Mouse (Mus musculus): ENCODE results near the gene E2f2. TPM values are rescaled to one million over a fixed set of nuclear protein-coding genes. Genes with fewer than 3 reads are reported as not detected.

Gene E2f2
- polyA plus RNA-seq, 1 experiment from 2014 or later: 9.3 TPM

DNA sequence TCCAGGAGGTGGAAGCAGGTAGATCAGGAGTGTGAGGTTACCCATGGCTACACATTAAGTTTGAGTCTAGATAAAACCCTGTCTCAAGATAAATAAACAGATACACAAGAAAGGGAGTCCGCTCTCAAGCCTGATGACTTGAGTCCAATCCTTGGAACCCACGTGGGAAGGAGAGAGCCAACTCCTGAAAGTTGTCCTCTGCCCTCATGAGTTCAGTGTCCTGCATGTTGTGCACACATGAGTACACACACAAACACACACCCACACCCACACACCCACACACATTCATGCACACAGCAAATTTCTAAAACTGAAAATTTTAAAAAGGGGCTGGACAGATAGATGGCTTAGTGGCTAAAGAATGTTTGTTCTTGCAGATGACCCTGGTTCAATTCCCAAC lies 32.6 kb downstream of the E2f2 start:
- Histone ChIP-seq H3K27ac (ENCODE audit: low read length) (no peak overlapping the region), H3K4me3 (replicated peaks; ENCODE audit: low read length) (no peak overlapping the region), H3K36me3 (ENCODE audit: control insufficient read depth, insufficient read depth, low read length) (no peaks in the 10 kb centered on the region), H3K9me3 (replicated peaks; ENCODE audit: control insufficient read depth, low read length) (no peaks in the 10 kb centered on the region), H3K27me3 (ENCODE audit: control insufficient read depth, insufficient read depth, low read length) (no peaks in the 10 kb centered on the region), H3K4me2 (ENCODE audit: low read depth, low read length) (no peak overlapping the region), H3K9ac (ENCODE audit: low read length) (no peak overlapping the region), H3K4me1 (ENCODE audit: control insufficient read depth, insufficient read depth, low read length) (peaks cover 16% of the 10 kb centered on the region; the same call in 1 of the 2 replicates)
- ATAC-seq (ENCODE audit: insufficient read depth, low FRiP score): no peak
- 61% methylated on average over 2 of the region's 2 CpGs for WGBS

DNA sequence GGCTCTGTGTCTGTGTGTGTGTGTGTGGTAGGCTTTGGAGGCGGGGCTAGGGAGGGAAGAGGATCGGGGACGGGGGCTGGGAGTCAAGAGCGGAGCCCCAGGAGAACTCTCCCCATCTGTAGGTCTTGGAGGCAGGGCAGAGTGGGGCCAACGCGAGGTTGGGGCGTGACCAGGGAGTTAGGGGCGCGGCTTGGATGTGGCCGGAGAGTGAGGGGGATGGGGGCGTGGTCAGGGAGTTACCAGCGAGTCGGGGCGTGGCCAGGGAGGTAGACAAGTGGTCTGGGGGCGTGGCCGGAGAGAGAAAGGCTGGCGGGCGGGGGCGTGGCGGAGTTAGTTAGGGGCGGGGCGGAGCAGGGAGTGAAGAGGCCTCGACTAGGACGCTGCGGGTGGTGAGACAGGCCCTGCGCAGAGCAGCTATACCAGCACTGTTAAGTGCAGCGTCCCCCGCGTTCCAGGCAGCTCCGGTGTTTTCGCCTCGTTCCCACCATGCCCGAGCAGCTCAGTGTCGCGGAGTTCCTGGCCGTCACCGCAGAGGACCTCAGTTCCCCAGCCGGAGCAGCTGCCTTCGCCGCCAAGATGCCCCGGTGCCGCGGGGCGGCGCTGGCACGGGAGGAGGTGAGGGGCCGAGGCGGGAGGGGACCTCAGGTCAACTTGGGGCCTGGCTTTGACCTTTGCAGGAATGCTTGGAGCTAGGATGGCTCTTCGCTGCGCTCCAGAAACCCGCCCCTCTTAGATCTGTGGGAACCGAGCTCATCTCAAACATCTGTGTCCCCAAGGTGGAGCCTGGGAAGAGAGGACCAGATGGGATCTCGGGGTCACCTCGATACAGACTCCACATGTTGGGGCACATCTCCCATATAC lies 34.1 kb downstream of the E2f2 start, which contains the start of gene Asap3:
Asap3 (plus strand) TSS at position 333 of the 861 bp plus-strand sequence.
- Histone ChIP-seq H3K9ac (ENCODE audit: low read length) (peak within 1 kb of the TSS; percentile 78), H3K4me2 (ENCODE audit: low read depth, low read length) (peak within 1 kb of the TSS; percentile 96), H3K4me1 (ENCODE audit: control insufficient read depth, insufficient read depth, low read length) (peaks cover 16% of the 10 kb centered on the region; the same call in 1 of the 2 replicates), H3K27me3 (ENCODE audit: control insufficient read depth, insufficient read depth, low read length) (no peaks in the 10 kb centered on the region), H3K4me3 (replicated peaks; ENCODE audit: low read length) (peak within 1 kb of the TSS; percentile 70), H3K36me3 (ENCODE audit: control insufficient read depth, insufficient read depth, low read length) (no peaks in the 10 kb centered on the region), H3K27ac (ENCODE audit: low read length) (peak within 1 kb of the TSS; percentile 77), H3K9me3 (replicated peaks; ENCODE audit: control insufficient read depth, low read length) (no peaks in the 10 kb centered on the region)
- WGBS: under 1% methylated on average over 47 of the region's 54 CpGs
- peak; percentile 93 for ATAC-seq (ENCODE audit: insufficient read depth, low FRiP score)

DNA sequence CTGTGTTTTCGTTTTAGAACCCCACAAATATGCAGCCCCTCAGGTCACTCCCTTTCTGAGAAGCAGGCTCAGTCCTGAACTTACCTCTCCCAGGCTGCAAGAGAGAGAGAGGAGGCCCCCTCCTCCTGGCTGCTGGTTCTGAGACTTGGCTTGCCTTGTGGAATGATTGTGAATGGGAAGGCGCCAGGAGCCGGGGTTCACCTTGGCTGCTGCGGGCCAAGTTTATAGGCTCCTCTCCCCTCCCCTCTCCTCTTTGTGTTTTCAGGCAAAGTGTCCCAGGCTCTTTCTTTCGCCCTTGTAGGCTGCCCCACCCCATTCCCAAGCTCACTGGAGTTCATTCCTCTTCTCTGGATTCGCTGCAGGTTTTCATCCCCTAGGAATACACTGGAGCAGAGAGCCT lies 34.7 kb downstream of the E2f2 start:
- H3K36me3 ChIP-seq (ENCODE audit: control insufficient read depth, insufficient read depth, low read length): no peaks in the 10 kb centered on the region
- no peaks in the 10 kb centered on the region for H3K9me3 ChIP-seq (replicated peaks; ENCODE audit: control insufficient read depth, low read length)
- no peak for ATAC-seq (ENCODE audit: insufficient read depth, low FRiP score)
- H3K27me3 ChIP-seq (ENCODE audit: control insufficient read depth, insufficient read depth, low read length): no peaks in the 10 kb centered on the region
- peak overlapping the region; percentile 77; the same call in 1 of the 2 replicates for H3K27ac ChIP-seq (ENCODE audit: low read length)
- peaks cover 16% of the 10 kb centered on the region; the same call in 1 of the 2 replicates for H3K4me1 ChIP-seq (ENCODE audit: control insufficient read depth, insufficient read depth, low read length)
- H3K9ac ChIP-seq (ENCODE audit: low read length): peak overlapping the region; percentile 78
- H3K4me3 ChIP-seq (replicated peaks; ENCODE audit: low read length): peak overlapping the region; percentile 70
- 7% methylated on average over 6 of the region's 6 CpGs for WGBS
- peak overlapping the region; percentile 96 for H3K4me2 ChIP-seq (ENCODE audit: low read depth, low read length)

DNA sequence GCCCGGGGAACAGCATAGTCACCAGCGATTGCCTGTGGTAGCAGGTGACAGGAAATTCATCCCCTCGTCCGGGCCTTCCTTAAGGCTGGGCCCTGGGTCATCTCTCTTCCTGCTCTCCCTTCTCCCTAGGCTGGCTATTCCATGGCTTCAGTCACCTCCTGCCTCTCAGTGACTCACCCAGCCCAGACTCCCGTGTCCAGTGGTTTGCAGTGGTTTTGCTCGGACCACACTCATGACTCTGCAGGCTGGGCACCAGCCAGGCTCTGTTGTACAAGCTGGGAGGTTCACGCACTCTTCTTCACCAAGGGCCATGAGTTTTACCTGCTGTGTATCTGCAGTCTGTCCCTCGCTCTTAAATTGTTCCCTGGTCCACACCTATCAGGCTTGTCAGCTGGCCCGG lies 38.7 kb downstream of the E2f2 start:
- 84% methylated on average over 9 of the region's 9 CpGs for WGBS
- H3K36me3 ChIP-seq (ENCODE audit: control insufficient read depth, insufficient read depth, low read length): no peaks in the 10 kb centered on the region
- no peaks in the 10 kb centered on the region for H3K27me3 ChIP-seq (ENCODE audit: control insufficient read depth, insufficient read depth, low read length)
- H3K4me3 ChIP-seq (replicated peaks; ENCODE audit: low read length): no peak overlapping the region
- H3K9ac ChIP-seq (ENCODE audit: low read length): no peak overlapping the region
- H3K4me1 ChIP-seq (ENCODE audit: control insufficient read depth, insufficient read depth, low read length): peaks cover 20% of the 10 kb centered on the region
- no peaks in the 10 kb centered on the region for H3K9me3 ChIP-seq (replicated peaks; ENCODE audit: control insufficient read depth, low read length)
- ATAC-seq (ENCODE audit: insufficient read depth, low FRiP score): no peak
- H3K27ac ChIP-seq (ENCODE audit: low read length): no peak overlapping the region
- no peak overlapping the region for H3K4me2 ChIP-seq (ENCODE audit: low read depth, low read length)

- Histone ChIP-seq H3K9ac (ENCODE audit: low read length) (peak overlapping the region; percentile 50; the same call in 1 of the 2 replicates), H3K27ac (ENCODE audit: low read length) (peak overlapping the region; percentile 10; the same call in 1 of the 2 replicates), H3K36me3 (ENCODE audit: control insufficient read depth, insufficient read depth, low read length) (no peaks in the 10 kb centered on the region), H3K4me1 (ENCODE audit: control insufficient read depth, insufficient read depth, low read length) (peaks cover 30% of the 10 kb centered on the region), H3K4me2 (ENCODE audit: low read depth, low read length) (no peak overlapping the region), H3K9me3 (replicated peaks; ENCODE audit: control insufficient read depth, low read length) (no peaks in the 10 kb centered on the region), H3K4me3 (replicated peaks; ENCODE audit: low read length) (no peak overlapping the region), H3K27me3 (ENCODE audit: control insufficient read depth, insufficient read depth, low read length) (no peaks in the 10 kb centered on the region)
- 53% methylated on average over 7 of the region's 7 CpGs for WGBS
- no peak for ATAC-seq (ENCODE audit: insufficient read depth, low FRiP score)
Observed at GRCm38 (mm10) chr4:136213629-136214028, 41.4 kb downstream of the E2f2 start.

GRCm38 (mm10) chr4:136214828-136215227 lies 42.6 kb downstream of the E2f2 start:
- Histone ChIP-seq H3K27me3 (ENCODE audit: control insufficient read depth, insufficient read depth, low read length) (no peaks in the 10 kb centered on the region), H3K9me3 (replicated peaks; ENCODE audit: control insufficient read depth, low read length) (no peaks in the 10 kb centered on the region), H3K9ac (ENCODE audit: low read length) (no peak overlapping the region), H3K4me3 (replicated peaks; ENCODE audit: low read length) (no peak overlapping the region), H3K27ac (ENCODE audit: low read length) (no peak overlapping the region), H3K4me2 (ENCODE audit: low read depth, low read length) (no peak overlapping the region), H3K36me3 (ENCODE audit: control insufficient read depth, insufficient read depth, low read length) (no peaks in the 10 kb centered on the region), H3K4me1 (ENCODE audit: control insufficient read depth, insufficient read depth, low read length) (peaks cover 37% of the 10 kb centered on the region)
- no peak for ATAC-seq (ENCODE audit: insufficient read depth, low FRiP score)
- WGBS: 72% methylated on average over 8 of the region's 8 CpGs

GRCm38 (mm10) chr4:136215576-136215975 lies 43.4 kb downstream of the E2f2 start:
- H3K9me3 ChIP-seq (replicated peaks; ENCODE audit: control insufficient read depth, low read length): no peaks in the 10 kb centered on the region
- peaks cover 45% of the 10 kb centered on the region for H3K4me1 ChIP-seq (ENCODE audit: control insufficient read depth, insufficient read depth, low read length)
- H3K36me3 ChIP-seq (ENCODE audit: control insufficient read depth, insufficient read depth, low read length): no peaks in the 10 kb centered on the region
- no peak overlapping the region for H3K27ac ChIP-seq (ENCODE audit: low read length)
- 78% methylated on average over 8 of the region's 8 CpGs for WGBS
- H3K9ac ChIP-seq (ENCODE audit: low read length): no peak overlapping the region
- no peak overlapping the region for H3K4me3 ChIP-seq (replicated peaks; ENCODE audit: low read length)
- no peaks in the 10 kb centered on the region for H3K27me3 ChIP-seq (ENCODE audit: control insufficient read depth, insufficient read depth, low read length)
- ATAC-seq (ENCODE audit: insufficient read depth, low FRiP score): no peak
- no peak overlapping the region for H3K4me2 ChIP-seq (ENCODE audit: low read depth, low read length)

DNA sequence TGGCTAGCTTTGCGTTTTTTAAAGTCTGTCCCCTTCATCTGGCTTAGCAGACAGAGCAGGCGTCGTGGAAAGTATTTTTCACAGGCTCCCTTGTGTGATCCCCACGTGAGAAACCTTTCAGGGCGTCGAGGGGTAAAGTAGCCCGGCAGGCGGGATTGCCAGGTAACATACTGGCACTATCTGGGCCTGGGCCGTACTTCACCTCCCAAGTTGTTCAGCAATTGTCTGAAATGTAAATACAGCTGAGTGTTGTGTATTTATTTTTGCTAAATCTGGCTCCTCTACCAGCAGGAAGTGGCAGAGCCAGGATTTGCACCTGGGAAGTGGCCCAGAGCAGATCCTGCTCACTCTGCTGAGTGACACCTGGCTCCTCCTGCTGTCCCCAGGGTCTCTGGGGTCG lies 44.9 kb downstream of the E2f2 start:
- Histone ChIP-seq H3K4me3 (replicated peaks; ENCODE audit: low read length) (no peak overlapping the region), H3K36me3 (ENCODE audit: control insufficient read depth, insufficient read depth, low read length) (no peaks in the 10 kb centered on the region), H3K4me1 (ENCODE audit: control insufficient read depth, insufficient read depth, low read length) (peaks cover 49% of the 10 kb centered on the region), H3K9ac (ENCODE audit: low read length) (no peak overlapping the region), H3K27ac (ENCODE audit: low read length) (0 out of 2 replicates have a peak overlapping the region, but pooled peaks have one; percentile 2), H3K27me3 (ENCODE audit: control insufficient read depth, insufficient read depth, low read length) (no peaks in the 10 kb centered on the region), H3K4me2 (ENCODE audit: low read depth, low read length) (no peak overlapping the region), H3K9me3 (replicated peaks; ENCODE audit: control insufficient read depth, low read length) (no peaks in the 10 kb centered on the region)
- WGBS: 34% methylated on average over 10 of the region's 10 CpGs
- ATAC-seq (ENCODE audit: insufficient read depth, low FRiP score): no peak

GRCm38 (mm10) chr4:136218595-136219214 lies 46.5 kb downstream of the E2f2 start:
- ATAC-seq (ENCODE audit: insufficient read depth, low FRiP score): peak; percentile 55
- H3K4me3 ChIP-seq (replicated peaks; ENCODE audit: low read length): 0 out of 2 replicates have a peak overlapping the region, but pooled peaks have one; percentile 11
- peak overlapping the region; percentile 37 for H3K9ac ChIP-seq (ENCODE audit: low read length)
- peaks cover 43% of the 10 kb centered on the region for H3K4me1 ChIP-seq (ENCODE audit: control insufficient read depth, insufficient read depth, low read length)
- peak overlapping the region; percentile 43 for H3K4me2 ChIP-seq (ENCODE audit: low read depth, low read length)
- no peaks in the 10 kb centered on the region for H3K36me3 ChIP-seq (ENCODE audit: control insufficient read depth, insufficient read depth, low read length)
- H3K9me3 ChIP-seq (replicated peaks; ENCODE audit: control insufficient read depth, low read length): no peaks in the 10 kb centered on the region
- H3K27ac ChIP-seq (ENCODE audit: low read length): peak overlapping the region; percentile 73
- no peaks in the 10 kb centered on the region for H3K27me3 ChIP-seq (ENCODE audit: control insufficient read depth, insufficient read depth, low read length)
- WGBS: 20% methylated on average over 18 of the region's 18 CpGs
